Mouse (Mus musculus) testis, adult 2 months (tissue): ENCODE results near the gene Khdc1b. TPM values are rescaled to one million over a fixed set of nuclear protein-coding genes. Genes with fewer than 3 reads are reported as not detected.

Experiments
- H3K27ac ChIP-seq: fragments of 200-500 bp; 2 replicates; pipeline ENCODE4 v1.5.1; 2012; ENCODE audit warnings: low read depth, low read length; ENCODE audit not compliant: control insufficient read depth, insufficient read depth
- H3K27me3 ChIP-seq: fragments of 200-500 bp; 2 replicates; pipeline ENCODE4 v1.6.1; 2012; ENCODE audit warnings: mild to moderate bottlenecking, low read length, moderate library complexity; ENCODE audit not compliant: control insufficient read depth, insufficient read depth
- H3K36me3 ChIP-seq: fragments of 200-500 bp; 2 replicates; pipeline ENCODE4 v1.6.1; 2012; ENCODE audit warnings: mild to moderate bottlenecking, low read length; ENCODE audit not compliant: control insufficient read depth, insufficient read depth
- H3K4me1 ChIP-seq: fragments of 200-500 bp; 2 replicates; pipeline ENCODE4 v1.6.1; 2012; ENCODE audit warnings: low read length; ENCODE audit not compliant: control insufficient read depth, insufficient read depth
- H3K4me3 ChIP-seq: fragments of 200-500 bp; 2 replicates; pipeline ENCODE4 v1.5.1; 2012; ENCODE audit warnings: low read depth, mild to moderate bottlenecking, low read length, moderate library complexity, mixed read lengths; ENCODE audit not compliant: control insufficient read depth
- CTCF ChIP-seq: fragments of 200-500 bp; IDR thresholded peaks from 2 replicates; pipeline ENCODE4 v1.5.1; 2012; ENCODE audit warnings: low read depth, mild to moderate bottlenecking, inconsistent platforms, low read length, moderate library complexity; ENCODE audit not compliant: control insufficient read depth, insufficient read depth, insufficient replicate concordance
- POLR2A ChIP-seq: fragments of 200-500 bp; IDR thresholded peaks from 2 replicates; pipeline ENCODE4 v1.6.1; 2012; ENCODE audit warnings: low read depth, mild to moderate bottlenecking, inconsistent platforms, low read length, moderate library complexity; ENCODE audit not compliant: control insufficient read depth
- polyA plus RNA-seq: library from polyadenylated mRNA; depleted of rRNA; stranded (reverse); fragments of >200 nt; gene quantifications from 2 replicates; pipeline ENCODE4 v1.2.3, GENCODE M21; 2012

The Khdc1b gene
- polyA plus RNA-seq, 1 experiment: not detected

- Histone ChIP-seq H3K27me3 (no peaks in the 10 kb centered on the region), H3K27ac (no peak overlapping the region), H3K4me3 (no peak overlapping the region), H3K4me1 (peaks cover 6% of the 10 kb centered on the region; the same call in 1 of the 2 replicates), H3K36me3 (no peaks in the 10 kb centered on the region)
- TF ChIP-seq POLR2A: no peak
- TF ChIP-seq CTCF: no peak
These were observed 19.4 kb downstream of the Khdc1b start for GRCm38 (mm10) chr1:21402804-21403203.

GRCm38 (mm10) chr1:21407266-21407665 lies 23.9 kb downstream of the Khdc1b start:
- peaks cover 6% of the 10 kb centered on the region; the same call in 1 of the 2 replicates for H3K4me1 ChIP-seq
- no peaks in the 10 kb centered on the region for H3K27me3 ChIP-seq
- H3K27ac ChIP-seq: no peak overlapping the region
- no peak overlapping the region for H3K4me3 ChIP-seq
- no peaks in the 10 kb centered on the region for H3K36me3 ChIP-seq
- TF ChIP-seq POLR2A (no peak), CTCF (no peak)

DNA sequence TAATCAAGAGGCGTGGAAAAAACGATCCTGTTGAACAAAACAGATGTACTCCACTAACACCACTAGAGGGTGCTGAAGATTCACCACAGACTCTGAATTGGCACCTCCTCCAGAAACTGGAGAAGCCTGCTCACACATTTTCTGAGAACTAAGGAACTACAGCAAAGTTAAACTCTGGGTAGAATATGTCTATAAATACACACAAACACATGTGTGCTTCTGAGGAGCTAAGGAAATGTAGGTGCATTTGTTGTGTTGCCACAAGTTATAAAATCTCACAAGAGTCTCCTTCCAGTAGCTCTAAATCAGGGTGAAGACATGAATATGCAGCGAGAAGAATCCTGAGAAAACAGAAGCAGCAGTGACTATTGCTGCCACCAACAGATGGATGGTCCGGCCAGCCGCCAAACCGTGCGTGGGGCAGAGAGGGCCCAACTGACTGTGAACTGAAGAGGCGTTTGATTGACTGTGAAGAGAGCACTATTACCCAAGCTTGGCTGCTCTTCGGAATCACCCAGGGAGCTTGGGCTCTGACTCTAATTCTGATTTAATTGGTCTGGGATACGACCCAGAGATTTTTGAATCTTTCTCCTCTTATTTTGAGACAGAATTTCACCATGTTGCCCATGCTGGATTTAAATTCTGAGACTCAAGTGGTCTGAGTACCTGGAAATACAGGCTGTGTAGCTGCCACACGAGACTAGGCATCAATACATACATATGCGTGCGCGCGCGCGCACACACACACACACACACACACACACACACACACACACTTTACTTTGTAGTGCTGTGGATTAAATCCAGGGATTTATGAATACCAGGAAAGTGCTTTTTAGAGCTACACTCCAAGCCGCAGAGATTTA lies 28.2 kb downstream of the Khdc1b start:
- no peaks in the 10 kb centered on the region for H3K4me1 ChIP-seq
- H3K27ac ChIP-seq: no peak overlapping the region
- TF ChIP-seq CTCF (peak; percentile 12; the same call in 1 of the 2 replicates), POLR2A (no peak)
- H3K27me3 ChIP-seq: no peaks in the 10 kb centered on the region
- H3K36me3 ChIP-seq: no peaks in the 10 kb centered on the region
- H3K4me3 ChIP-seq: no peak overlapping the region

GRCm38 (mm10) chr1:21412197-21412555 lies 28.8 kb downstream of the Khdc1b start:
- TF ChIP-seq CTCF (no peak), POLR2A (no peak)
- H3K4me1 ChIP-seq: no peaks in the 10 kb centered on the region
- no peaks in the 10 kb centered on the region for H3K27me3 ChIP-seq
- no peak overlapping the region for H3K4me3 ChIP-seq
- no peaks in the 10 kb centered on the region for H3K36me3 ChIP-seq
- no peak overlapping the region for H3K27ac ChIP-seq

DNA sequence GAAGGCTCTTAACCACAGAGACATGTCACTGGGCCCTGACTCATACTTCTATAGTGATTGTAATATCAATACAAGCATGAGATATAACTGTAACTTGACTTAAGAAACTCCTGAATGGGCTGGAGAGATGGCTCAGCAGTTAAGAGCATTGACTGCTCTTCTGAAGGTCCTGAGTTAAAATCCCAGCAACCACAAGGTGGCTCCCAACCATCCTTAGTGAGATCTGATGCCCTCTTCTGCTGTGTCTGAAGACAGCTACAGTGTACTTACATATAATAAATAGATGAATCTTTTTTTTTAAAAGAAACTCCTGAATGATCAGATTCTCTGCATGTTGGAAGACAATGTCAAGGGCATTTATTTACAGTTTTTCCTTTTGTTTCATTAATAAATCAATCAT lies 36.0 kb downstream of the Khdc1b start:
- H3K36me3 ChIP-seq: no peaks in the 10 kb centered on the region
- TF ChIP-seq POLR2A (no peak), CTCF (no peak)
- no peak overlapping the region for H3K27ac ChIP-seq

GRCm38 (mm10) chr1:21425654-21426053 lies 42.3 kb downstream of the Khdc1b start:
- Histone ChIP-seq H3K4me3 (no peak overlapping the region), H3K4me1 (no peaks in the 10 kb centered on the region), H3K27me3 (no peaks in the 10 kb centered on the region), H3K36me3 (no peaks in the 10 kb centered on the region), H3K27ac (no peak overlapping the region)
- no peak for TF ChIP-seq POLR2A
- no peak for TF ChIP-seq CTCF

More for the DNA sequence above, 36.0 kb downstream of the Khdc1b start:
- H3K4me3 ChIP-seq: no peak overlapping the region
- H3K4me1 ChIP-seq: no peaks in the 10 kb centered on the region
- H3K27me3 ChIP-seq: no peaks in the 10 kb centered on the region

DNA sequence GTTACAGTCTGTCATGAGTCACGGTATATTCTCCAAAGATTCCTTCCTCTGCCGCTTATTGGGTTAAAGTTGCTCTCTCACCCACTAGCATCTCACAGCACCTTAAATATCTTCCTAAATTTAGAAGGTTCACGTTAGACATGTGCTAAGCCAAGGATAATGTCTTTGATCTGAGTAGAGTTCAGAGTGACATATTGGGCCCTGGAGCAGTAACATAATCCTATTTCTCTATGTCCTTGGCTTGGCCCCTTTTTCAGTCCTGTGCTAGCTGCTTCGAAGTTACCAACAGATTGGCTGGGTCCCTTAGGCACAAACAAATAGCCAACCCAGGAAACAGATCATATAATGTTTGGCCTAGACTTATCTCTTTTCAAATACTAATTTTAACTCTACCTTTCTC lies 44.7 kb downstream of the Khdc1b start:
- TF ChIP-seq CTCF (no peak), POLR2A (no peak)
- H3K4me1 ChIP-seq: no peaks in the 10 kb centered on the region
- no peak overlapping the region for H3K4me3 ChIP-seq
- no peaks in the 10 kb centered on the region for H3K27me3 ChIP-seq
- no peaks in the 10 kb centered on the region for H3K36me3 ChIP-seq
- no peak overlapping the region for H3K27ac ChIP-seq

- Histone ChIP-seq H3K27me3 (no peaks in the 10 kb centered on the region), H3K27ac (no peak overlapping the region), H3K36me3 (no peaks in the 10 kb centered on the region), H3K4me3 (no peak overlapping the region), H3K4me1 (no peaks in the 10 kb centered on the region)
- TF ChIP-seq POLR2A (no peak), CTCF (no peak)
These were observed 48.3 kb downstream of the Khdc1b start for GRCm38 (mm10) chr1:21431666-21432065.
